Mouse (Mus musculus) cerebellum, adult 9-10 months (tissue): ENCODE measurements at regions not wholly inside any gene's neighbourhood (a gene's known extent, or its start where the extent isn't known, plus 50 kb on each side); places are given as distances from the start of the nearest gene placed in this dataset.

Experiments
- DNase-seq: peaks from one replicate; pipeline ENCODE4 v3.0.0; 2022

- DNase-seq = no peak
Observed at GRCm38 (mm10) chr15:51411966-51412365, 2472.7 kb upstream of the Gm7489 start.

- DNase-seq = no peak
Observed at GRCm38 (mm10) chr15:51442606-51443005, 2442.1 kb upstream of the Gm7489 start.

DNA sequence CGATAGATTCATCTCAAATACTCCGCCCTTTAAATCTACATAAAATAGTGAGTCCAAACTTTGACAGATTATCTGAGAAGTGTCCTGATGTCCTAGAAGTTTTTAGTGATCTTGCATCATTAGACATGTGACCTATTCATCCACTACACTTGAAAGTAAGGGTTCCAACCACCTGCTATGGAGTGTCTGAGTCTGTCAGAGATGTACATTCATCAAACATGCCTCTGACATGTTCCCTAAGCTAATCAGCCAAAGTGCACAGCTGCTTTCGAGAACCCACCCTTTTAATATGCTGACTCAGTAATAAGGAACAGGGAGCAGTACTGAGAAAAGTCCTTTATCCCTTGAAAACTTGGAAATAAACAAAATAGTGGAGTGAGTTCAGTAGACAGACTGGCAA lies 2414.8 kb upstream of the Gm7489 start:
- DNase-seq = no peak

DNA sequence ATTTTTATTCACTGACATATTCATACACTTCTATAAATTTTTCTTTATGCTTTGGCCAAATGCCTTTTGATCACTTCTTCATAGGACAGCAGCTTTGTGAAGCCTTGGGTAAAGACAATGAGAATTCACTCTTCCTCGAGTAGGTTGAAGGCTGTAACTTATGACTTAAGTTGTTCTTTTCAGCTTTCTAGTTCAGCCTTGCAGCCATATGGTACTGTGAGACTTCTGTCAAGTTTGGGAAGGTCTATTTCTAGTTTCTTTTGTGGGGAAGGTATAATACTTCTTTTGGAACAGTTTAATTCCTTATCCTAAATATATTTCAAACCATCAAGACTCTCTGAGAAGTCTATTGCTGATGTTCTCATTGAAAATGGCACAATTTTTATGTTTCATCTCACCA lies 2413.6 kb upstream of the Gm7489 start:
- DNase-seq = no peak

- DNase-seq = no peak
Observed at GRCm38 (mm10) chr15:51472049-51472448, 2412.7 kb upstream of the Gm7489 start.

- DNase-seq = no peak
Observed at GRCm38 (mm10) chr15:51481856-51482255, 2402.8 kb upstream of the Gm7489 start.

GRCm38 (mm10) chr15:51484207-51484606 lies 2400.5 kb upstream of the Gm7489 start:
- no peak for DNase-seq

DNA sequence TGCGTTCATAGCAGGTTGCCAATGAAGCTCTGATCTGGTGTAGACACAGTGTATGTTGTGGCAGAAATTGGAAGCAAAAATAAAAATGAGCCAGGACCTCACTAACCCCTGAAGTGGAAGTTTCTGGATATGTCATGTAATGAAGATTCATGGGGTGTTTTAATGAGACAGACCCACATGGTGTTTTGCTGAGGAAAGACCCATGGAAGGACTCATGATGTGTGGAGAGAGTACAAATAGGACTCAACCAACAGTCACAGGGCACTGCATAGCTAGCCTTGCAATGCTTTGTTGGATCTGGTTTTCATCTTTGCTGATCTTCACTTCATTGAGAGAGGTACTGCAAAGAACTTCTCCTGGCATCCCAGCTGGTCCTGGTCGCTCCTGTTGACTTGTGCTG lies 2399.2 kb upstream of the Gm7489 start:
- DNase-seq = no peak

GRCm38 (mm10) chr15:51502058-51502741 lies 2382.5 kb upstream of the Gm7489 start:
- DNase-seq = no peak

- no peak for DNase-seq
Observed at GRCm38 (mm10) chr15:51502742-51503270, 2381.9 kb upstream of the Gm7489 start.

DNA sequence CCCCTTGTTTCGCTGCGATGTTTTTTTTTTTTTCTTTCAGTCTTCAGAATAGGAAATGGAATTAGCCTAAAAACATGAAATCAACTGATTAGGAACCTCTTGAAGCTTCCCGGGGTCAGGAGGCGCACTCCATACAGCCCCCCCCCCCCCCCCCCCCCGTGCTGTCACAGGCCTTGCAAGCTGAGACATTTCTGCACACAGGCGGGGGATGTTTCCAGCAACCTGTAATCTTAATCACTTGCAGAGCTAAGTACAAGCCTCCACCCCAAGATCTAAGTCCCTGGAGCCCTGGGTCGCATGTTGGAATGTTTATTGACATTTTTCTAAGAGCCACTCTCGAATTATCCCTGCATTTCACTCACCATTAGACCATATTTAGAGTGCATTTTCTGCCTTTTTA lies 2381.4 kb upstream of the Gm7489 start:
- no peak for DNase-seq

- no peak for DNase-seq
Observed at GRCm38 (mm10) chr15:51504016-51504760, 2380.5 kb upstream of the Gm7489 start.

- DNase-seq = no peak
Observed at GRCm38 (mm10) chr15:51504789-51505188, 2379.9 kb upstream of the Gm7489 start.

DNA sequence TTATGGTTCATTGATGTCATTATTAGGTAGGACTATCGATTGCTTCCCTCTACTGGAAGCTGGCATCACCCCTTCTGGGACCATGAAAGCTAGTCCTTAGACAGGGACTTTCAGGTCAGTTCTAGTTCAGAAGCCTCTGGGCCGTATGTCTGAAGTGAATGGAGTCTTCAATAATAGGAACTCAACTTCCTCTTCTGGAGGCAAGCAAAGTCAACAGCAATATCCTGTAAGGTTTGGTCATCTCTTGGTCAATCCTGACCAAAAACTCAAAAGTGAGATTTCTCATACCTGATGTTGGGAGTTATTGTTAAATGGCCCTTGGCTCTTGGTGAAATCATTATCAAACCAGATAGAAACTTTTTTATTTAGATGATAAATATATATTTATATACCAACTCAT lies 2377.6 kb upstream of the Gm7489 start:
- DNase-seq = no peak

- no peak for DNase-seq
Observed at GRCm38 (mm10) chr15:51511319-51511718, 2373.4 kb upstream of the Gm7489 start.

GRCm38 (mm10) chr15:51536317-51536716 lies 2348.4 kb upstream of the Gm7489 start:
- DNase-seq = no peak

- no peak for DNase-seq
Observed at GRCm38 (mm10) chr15:51551216-51551775, 2333.4 kb upstream of the Gm7489 start.

DNA sequence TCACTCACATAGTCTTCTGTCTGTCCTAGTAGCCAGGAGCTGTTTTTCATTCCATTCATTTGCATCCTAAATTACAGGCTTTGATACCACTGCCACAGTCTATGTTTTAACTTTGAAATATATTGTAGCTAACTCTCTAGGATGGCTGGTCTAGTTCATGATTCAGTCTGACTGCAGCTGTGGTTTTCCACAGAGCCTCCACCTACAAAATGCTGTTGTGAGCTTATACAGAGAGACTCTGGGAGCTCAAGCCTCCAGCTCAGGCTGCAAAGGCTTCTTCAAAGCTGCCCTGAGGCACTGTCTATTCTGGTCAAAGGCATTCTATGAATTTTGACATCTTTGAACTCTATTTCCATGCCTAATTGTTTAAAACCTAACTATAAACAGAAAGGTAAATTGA lies 2326.5 kb upstream of the Gm7489 start:
- no peak for DNase-seq

DNA sequence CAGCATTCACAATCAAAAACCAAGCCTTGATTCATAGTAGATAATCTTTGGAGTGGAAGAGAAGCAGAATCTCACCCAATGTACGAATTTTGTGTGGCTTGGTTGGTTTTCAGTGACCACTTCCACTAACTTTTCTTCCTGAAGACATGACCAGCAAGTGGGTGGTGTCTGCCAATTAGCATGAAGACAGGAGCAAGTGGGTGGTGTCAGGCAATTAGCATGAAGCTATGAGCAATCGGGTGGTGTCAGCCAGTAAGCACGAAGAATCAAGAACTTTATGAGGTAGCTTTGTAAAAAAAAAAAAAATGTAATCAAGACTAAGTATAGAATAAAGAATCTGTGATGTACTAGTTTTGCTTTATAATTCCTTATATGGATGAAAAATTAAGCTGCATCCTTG lies 2319.2 kb upstream of the Gm7489 start:
- no peak for DNase-seq

DNA sequence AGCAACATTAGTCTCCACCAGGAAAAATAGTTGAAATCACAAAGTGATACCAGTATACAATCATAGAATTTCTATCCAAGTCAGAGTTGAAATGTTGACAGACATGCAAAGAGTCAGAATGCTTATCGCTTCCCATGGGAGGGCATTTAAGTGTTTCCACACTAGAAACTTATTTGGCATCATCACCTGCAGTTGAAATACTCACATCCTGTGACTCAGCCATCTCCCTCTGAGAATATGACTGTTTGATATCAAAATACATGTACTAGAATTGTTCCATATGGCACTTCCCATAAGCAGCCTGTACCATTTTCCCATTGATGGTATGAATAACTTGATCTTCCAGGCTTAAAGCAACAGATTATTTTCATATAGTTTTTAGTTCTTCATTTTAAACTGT lies 2314.1 kb upstream of the Gm7489 start:
- DNase-seq = no peak

- DNase-seq = no peak
Observed at GRCm38 (mm10) chr15:51574538-51575105, 2310.1 kb upstream of the Gm7489 start.

DNA sequence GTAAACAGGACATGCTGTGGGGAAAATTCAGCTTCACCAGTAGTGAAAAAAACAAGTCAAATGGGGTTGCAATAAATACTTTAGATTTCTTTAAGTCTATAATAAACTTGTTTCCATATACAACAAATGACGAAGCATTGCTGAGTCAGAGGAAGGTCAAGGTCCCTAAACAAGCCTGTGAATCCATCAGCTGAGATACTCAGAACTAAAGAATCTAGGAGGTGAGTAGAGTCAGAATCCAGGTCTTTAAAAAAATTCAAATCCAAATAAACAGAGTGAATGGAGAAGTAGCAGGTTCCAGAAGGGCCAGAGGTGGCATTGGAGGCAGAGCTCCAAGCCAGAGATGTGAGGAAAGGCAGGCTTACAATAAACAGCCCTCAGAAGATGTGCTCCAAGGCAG lies 2301.1 kb upstream of the Gm7489 start:
- DNase-seq = no peak

- DNase-seq = no peak
Observed at GRCm38 (mm10) chr15:51586146-51586545, 2298.6 kb upstream of the Gm7489 start.
